Mouse (Mus musculus): ENCODE results near the gene Mynn. TPM values are rescaled to one million over a fixed set of nuclear protein-coding genes. Genes with fewer than 3 reads are reported as not detected.
"Not testable (repeated sequence)": the region's sequence is repeated elsewhere in the genome, so short reads cannot be mapped to it uniquely, and the experiment has no call there.

Gene Mynn
- total RNA-seq (2018; cell fraction: chromatin; rRNA removed) = 10 to 100 TPM; 14.3 to 37.3 (median 22.7) TPM
- total RNA-seq (2018; cell fraction: cytosol; rRNA removed) = 10 to 100 TPM in 22 of 26 experiments, 1 to 10 TPM in 4; 7.8 to 16.7 (median 12.8) TPM
- total RNA-seq (2018; cell fraction: nucleus; rRNA removed) = 10 to 100 TPM; 15.3 to 36.8 (median 23.4) TPM
- 9.8 to 10.6 TPM (median 9.9 TPM) in 3 replicates for polyA plus RNA-seq (2018)

- Histone ChIP-seq H3K79me2 (ENCODE audit: inconsistent target) (peaks cover 44% of the 10 kb centered on the region), H3K4me3 (ENCODE audit: inconsistent target) (peak within 1 kb of the TSS; percentile 70), H3K27ac (peak within 1 kb of the TSS; percentile 80), H3K36me3 (ENCODE audit: inconsistent target) (peaks cover 21% of the 10 kb centered on the region)
- 1% methylated on average over 40 of the region's 40 CpGs for WGBS (ENCODE audit: missing documents)
Measured at GRCm38 (mm10) chr3:30602065-30602739, at the start of gene Mynn. Gene Mynn (plus strand): TSS chr3:30602065.

GRCm38 (mm10) chr3:30553741-30554140, 48.1 kb upstream of the Mynn start:
- H3K36me3 ChIP-seq (ENCODE audit: inconsistent target) = no peaks in the 10 kb centered on the region
- H3K27ac ChIP-seq = no peak overlapping the region
- WGBS (ENCODE audit: missing documents) = 95% methylated on average over 6 of the region's 6 CpGs
- H3K79me2 ChIP-seq (ENCODE audit: inconsistent target) = no peaks in the 10 kb centered on the region
- H3K4me3 ChIP-seq (ENCODE audit: inconsistent target) = no peak overlapping the region

GRCm38 (mm10) chr3:30560677-30561314, 41.1 kb upstream of the Mynn start:
- no peak overlapping the region for H3K27ac ChIP-seq

GRCm38 (mm10) chr3:30566333-30566732, 35.5 kb upstream of the Mynn start:
- H3K27ac ChIP-seq; H3K79me2 ChIP-seq (ENCODE audit: inconsistent target); H3K36me3 ChIP-seq (ENCODE audit: inconsistent target); H3K4me3 ChIP-seq (ENCODE audit: inconsistent target): not testable (repeated sequence)
- no CpG with 5 or more reads among the region's 2 CpGs for WGBS (ENCODE audit: missing documents)

More at GRCm38 (mm10) chr3:30560677-30561314, 41.1 kb upstream of the Mynn start:
- H3K79me2 ChIP-seq (ENCODE audit: inconsistent target) = no peaks in the 10 kb centered on the region
- no peak overlapping the region for H3K4me3 ChIP-seq (ENCODE audit: inconsistent target)
- WGBS (ENCODE audit: missing documents) = 40% methylated on average over 6 of the region's 6 CpGs
- H3K36me3 ChIP-seq (ENCODE audit: inconsistent target) = no peaks in the 10 kb centered on the region

- Histone ChIP-seq H3K79me2 (ENCODE audit: inconsistent target) (no peaks in the 10 kb centered on the region), H3K36me3 (ENCODE audit: inconsistent target) (no peaks in the 10 kb centered on the region), H3K27ac (no peak overlapping the region), H3K4me3 (ENCODE audit: inconsistent target) (no peak overlapping the region)
- WGBS (ENCODE audit: missing documents) = 60% methylated on average over 1 of the region's 2 CpGs
Measured at GRCm38 (mm10) chr3:30573549-30573948, 28.3 kb upstream of the Mynn start.

- 80% methylated on average over 5 of the region's 6 CpGs for WGBS (ENCODE audit: missing documents)
- no peak overlapping the region for H3K4me3 ChIP-seq (ENCODE audit: inconsistent target)
- H3K36me3 ChIP-seq (ENCODE audit: inconsistent target) = no peaks in the 10 kb centered on the region
- H3K27ac ChIP-seq = no peak overlapping the region
- no peaks in the 10 kb centered on the region for H3K79me2 ChIP-seq (ENCODE audit: inconsistent target)
Measured at GRCm38 (mm10) chr3:30588865-30589264, 13.0 kb upstream of the Mynn start.

- H3K27ac ChIP-seq = no peak overlapping the region
- H3K36me3 ChIP-seq (ENCODE audit: inconsistent target) = no peaks in the 10 kb centered on the region
- no peaks in the 10 kb centered on the region for H3K79me2 ChIP-seq (ENCODE audit: inconsistent target)
- no peak overlapping the region for H3K4me3 ChIP-seq (ENCODE audit: inconsistent target)
- WGBS (ENCODE audit: missing documents) = 9% methylated on average over 2 of the region's 2 CpGs
Measured at GRCm38 (mm10) chr3:30592418-30592853, 9.4 kb upstream of the Mynn start.

- H3K36me3 ChIP-seq (ENCODE audit: inconsistent target) = no peaks in the 10 kb centered on the region
- no peak overlapping the region for H3K4me3 ChIP-seq (ENCODE audit: inconsistent target)
- 93% methylated on average over 4 of the region's 4 CpGs for WGBS (ENCODE audit: missing documents)
- no peaks in the 10 kb centered on the region for H3K79me2 ChIP-seq (ENCODE audit: inconsistent target)
- no peak overlapping the region for H3K27ac ChIP-seq
Measured at GRCm38 (mm10) chr3:30593719-30594485, 8.0 kb upstream of the Mynn start.

GRCm38 (mm10) chr3:30595111-30595832, 6.6 kb upstream of the Mynn start:
- H3K27ac ChIP-seq = no peak overlapping the region
- H3K4me3 ChIP-seq (ENCODE audit: inconsistent target) = peak overlapping the region; percentile 34
- no peaks in the 10 kb centered on the region for H3K36me3 ChIP-seq (ENCODE audit: inconsistent target)
- 2% methylated on average over 60 of the region's 62 CpGs for WGBS (ENCODE audit: missing documents)
- no peaks in the 10 kb centered on the region for H3K79me2 ChIP-seq (ENCODE audit: inconsistent target)

GRCm38 (mm10) chr3:30597271-30597670, 4.6 kb upstream of the Mynn start:
- Histone ChIP-seq H3K79me2 (ENCODE audit: inconsistent target) (no peaks in the 10 kb centered on the region), H3K4me3 (ENCODE audit: inconsistent target) (no peak overlapping the region), H3K27ac (no peak overlapping the region), H3K36me3 (ENCODE audit: inconsistent target) (no peaks in the 10 kb centered on the region)
- 99% methylated on average over 5 of the region's 7 CpGs for WGBS (ENCODE audit: missing documents)

- Histone ChIP-seq H3K36me3 (ENCODE audit: inconsistent target) (0 out of 2 replicates have a peak, but pooled peaks cover 6% of the 10 kb centered on the region), H3K4me3 (ENCODE audit: inconsistent target) (peak within 1 kb of the TSS; percentile 70), H3K79me2 (ENCODE audit: inconsistent target) (peaks cover 23% of the 10 kb centered on the region), H3K27ac (no peak within 1 kb of the TSS)
- 7% methylated on average over 31 of the region's 32 CpGs for WGBS (ENCODE audit: missing documents)
Measured at GRCm38 (mm10) chr3:30599711-30600545, 1.9 kb upstream of the Mynn start, which contains the start of gene Actrt3. Gene Actrt3 (minus strand): TSS chr3:30599939.

- WGBS (ENCODE audit: missing documents) = 2% methylated on average over 14 of the region's 14 CpGs
- Histone ChIP-seq H3K27ac (no peak overlapping the region), H3K79me2 (ENCODE audit: inconsistent target) (peaks cover 31% of the 10 kb centered on the region), H3K4me3 (ENCODE audit: inconsistent target) (peak overlapping the region; percentile 70), H3K36me3 (ENCODE audit: inconsistent target) (0 out of 2 replicates have a peak, but pooled peaks cover 8% of the 10 kb centered on the region)
Measured at GRCm38 (mm10) chr3:30600717-30601116, 1.1 kb upstream of the Mynn start.

GRCm38 (mm10) chr3:30601175-30601574, 690 bp upstream of the Mynn start:
- Histone ChIP-seq H3K79me2 (ENCODE audit: inconsistent target) (peaks cover 36% of the 10 kb centered on the region), H3K27ac (peak overlapping the region; percentile 80), H3K4me3 (ENCODE audit: inconsistent target) (peak overlapping the region; percentile 70), H3K36me3 (ENCODE audit: inconsistent target) (0 out of 2 replicates have a peak, but pooled peaks cover 12% of the 10 kb centered on the region)
- WGBS (ENCODE audit: missing documents) = under 1% methylated on average over 17 of the region's 17 CpGs

Data from macrophage (primary cell).